ENCODE assay signal across 8 mouse cellular contexts in genomic region chr8:105938306-105938669, GRCm38 (mm10). TPM values are rescaled to one million over a fixed set of nuclear protein-coding genes. Genes with fewer than 3 reads are reported as not detected.
DNase-seq lines count a peak whose midpoint lies in the region; ATAC-seq and TF ChIP-seq lines count a peak whose summit lies in the region.

TSS of gene Psmb10 (minus strand) at chr8:105938444.

- no peak for DNase-seq in layer of hippocampus, adult 18-20 months (ENCODE audit: low spot score in 2 of 2)
- DNase-seq in layer of hippocampus, adult 9-10 months (ENCODE audit: low spot score) = no peak
- DNase-seq in gastrocnemius, postnatal 25 days = no peak
- peak; percentile 74 for DNase-seq in liver, adult 2 months (ENCODE audit: extremely low read depth, low read depth, low spot score)
- DNase-seq in frontal cortex, postnatal 25 days (ENCODE audit: low spot score in 2 of 2) = no peak

- peak within 1 kb of the TSS; percentile 65 for H3K27ac ChIP-seq in bone marrow, adult 2 months (ENCODE audit: control insufficient read depth, insufficient read depth, low read depth, low read length, poor library complexity)
- H3K27ac ChIP-seq in intestine, embryonic 16.5 days (ENCODE audit: low read length) = peak within 1 kb of the TSS; percentile 85
- peak within 1 kb of the TSS; percentile 91 for H3K27ac ChIP-seq in liver, adult 2 months (replicated peaks; ENCODE audit: insufficient read depth, low read depth, low read length)
- peak within 1 kb of the TSS; percentile 94 for H3K27ac ChIP-seq in neural tube, embryonic 13.5 days (replicated peaks)

- 0 out of 2 replicates have a peak, but pooled peaks cover 5% of the 10 kb centered on the region for H3K36me3 ChIP-seq in intestine, embryonic 16.5 days (ENCODE audit: control insufficient read depth, insufficient read depth, low read length)
- peaks cover 6% of the 10 kb centered on the region; the same call in 1 of the 2 replicates for H3K36me3 ChIP-seq in liver, adult 2 months (ENCODE audit: control insufficient read depth, insufficient read depth, low read length)
- H3K36me3 ChIP-seq in neural tube, embryonic 13.5 days = peaks cover 5% of the 10 kb centered on the region; the same call in 1 of the 2 replicates

- WGBS in bone marrow, adult 2 months = 1% methylated on average over 4 of the region's 4 CpGs
- 27% methylated on average over 4 of the region's 4 CpGs for WGBS in intestine, embryonic 16.5 days
- WGBS in liver, adult 2 months = under 1% methylated on average over 4 of the region's 4 CpGs
- WGBS in neural tube, embryonic 13.5 days = 35% methylated on average over 4 of the region's 4 CpGs

- no peaks in the 10 kb centered on the region for H3K9me3 ChIP-seq in intestine, embryonic 16.5 days (ENCODE audit: control insufficient read depth, low read length)
- H3K9me3 ChIP-seq in neural tube, embryonic 13.5 days = no peaks in the 10 kb centered on the region

- H3K79me2 ChIP-seq in liver, adult 2 months (ENCODE audit: control insufficient read depth, insufficient read depth, low read length) = peaks cover 8% of the 10 kb centered on the region; the same call in 1 of the 2 replicates

- H3K9ac ChIP-seq in intestine, embryonic 16.5 days (ENCODE audit: low read depth, low read length) = peak within 1 kb of the TSS; percentile 87
- H3K9ac ChIP-seq in liver, adult 2 months (ENCODE audit: low read depth, low read length) = peak within 1 kb of the TSS; percentile 75
- H3K9ac ChIP-seq in neural tube, embryonic 13.5 days = peak within 1 kb of the TSS; percentile 83

- H3K27me3 ChIP-seq in intestine, embryonic 16.5 days (replicated peaks; ENCODE audit: control insufficient read depth, insufficient read depth, low read length) = no peaks in the 10 kb centered on the region
- H3K27me3 ChIP-seq in liver, adult 2 months (ENCODE audit: control insufficient read depth, insufficient read depth, low read length) = no peaks in the 10 kb centered on the region
- H3K27me3 ChIP-seq in neural tube, embryonic 13.5 days = no peaks in the 10 kb centered on the region

- no peak for TF ChIP-seq POLR2A in bone marrow, adult 2 months (IDR thresholded peaks at IDR 0.05; ENCODE audit: borderline replicate concordance, control insufficient read depth, low read depth, low read length)
- no peak for TF ChIP-seq POLR2A in liver, adult 2 months (IDR thresholded peaks at IDR 0.05; ENCODE audit: extremely low read depth, insufficient read depth, low read length)

- H3K4me1 ChIP-seq in bone marrow, adult 2 months (ENCODE audit: control insufficient read depth, insufficient read depth, low read length) = peaks cover 1% of the 10 kb centered on the region; the same call in 1 of the 2 replicates
- peaks cover 16% of the 10 kb centered on the region for H3K4me1 ChIP-seq in intestine, embryonic 16.5 days (ENCODE audit: control insufficient read depth, insufficient read depth, low read length)
- peaks cover 8% of the 10 kb centered on the region; the same call in 1 of the 2 replicates for H3K4me1 ChIP-seq in liver, adult 2 months (ENCODE audit: control insufficient read depth, insufficient read depth, low read length)
- peaks cover 25% of the 10 kb centered on the region for H3K4me1 ChIP-seq in neural tube, embryonic 13.5 days (replicated peaks)

- H3K4me2 ChIP-seq in intestine, embryonic 16.5 days (ENCODE audit: low read depth, low read length) = peak within 1 kb of the TSS; percentile 80
- H3K4me2 ChIP-seq in neural tube, embryonic 13.5 days = peak within 1 kb of the TSS; percentile 97

- no peak for TF ChIP-seq CTCF in bone marrow, adult 2 months (IDR thresholded peaks at IDR 0.05; ENCODE audit: control insufficient read depth, insufficient read depth, low read length)
- TF ChIP-seq CTCF in liver, adult 2 months (IDR thresholded peaks at IDR 0.05; ENCODE audit: low read depth, low read length) = 0 out of 2 replicates have a peak, but pooled peaks have one; percentile 14

- peak within 1 kb of the TSS; percentile 98 for H3K4me3 ChIP-seq in bone marrow, adult 2 months (replicated peaks; ENCODE audit: control insufficient read depth, low read depth, low read length)
- H3K4me3 ChIP-seq in intestine, embryonic 16.5 days (ENCODE audit: low read length) = peak within 1 kb of the TSS; percentile 89
- peak within 1 kb of the TSS; percentile 87 for H3K4me3 ChIP-seq in liver, adult 2 months (ENCODE audit: insufficient read depth, low read depth, low read length)
- peak within 1 kb of the TSS; percentile 71 for H3K4me3 ChIP-seq in neural tube, embryonic 13.5 days

- peak; percentile 9; the same call in 1 of the 2 replicates for ATAC-seq in intestine, embryonic 16.5 days
- no peak for ATAC-seq in neural tube, embryonic 13.5 days (ENCODE audit: low read depth)

RNA-seq across cellular contexts. Expression of gene Psmb10, which starts in this region (rescaled TPM):
- total RNA-seq in layer of hippocampus, adult 18-20 months (2021) = 10 to 100 TPM; 62.5 to 74.3 TPM
- polyA plus RNA-seq in bone marrow, adult 2 months (2011; ENCODE audit: insufficient read depth, insufficient read length, low replicate concordance, missing spikeins) = 88.5 and 149 TPM in 2 replicates
- total RNA-seq in gastrocnemius, postnatal 25 days (2021) = 10 to 100 TPM; 19.1 to 22.1 TPM
- polyA plus RNA-seq in intestine, embryonic 16.5 days (2015; fragmentation: Nextera tagmentation; extraction: Ambion mirVana) = 115 and 116 TPM in 2 replicates
- 86.8 and 109 TPM in 2 replicates for total RNA-seq in liver, adult 2 months (2014; rRNA removed)
- polyA plus RNA-seq in liver, adult 2 months (2012; rRNA removed) = 122 and 139 TPM in 2 replicates
- polyA plus RNA-seq in neural tube, embryonic 13.5 days (2015; fragmentation: Nextera tagmentation; extraction: Ambion mirVana) = 43.1 and 43.2 TPM in 2 replicates
